Mouse (Mus musculus) MEL (cell line): ENCODE measurements around the gene Mapre1. TPM values are rescaled to one million over a fixed set of nuclear protein-coding genes. Genes with fewer than 3 reads are reported as not detected.
A peak's percentile ranks its signal among the peaks of the same experiment; 100 is the strongest.

ENCODE experiments used
- DNase-seq: peaks from one replicate; pipeline ENCODE4 v3.0.0; 2011; ENCODE audit warnings: low read depth, low spot score
- H3K27ac ChIP-seq: 2 replicates; pipeline ENCODE4 v1.5.1; 2012; ENCODE audit warnings: low read depth, mild to moderate bottlenecking, control low read depth, low read length, moderate library complexity; ENCODE audit not compliant: control insufficient read depth
- H3K27me3 ChIP-seq, 2 experiments: fragments of 150-350 bp in 1 of 2; sonication (generic) in 1 of 2; 2 replicates each; pipeline ENCODE4 v1.6.1; 2012; ENCODE audit warnings: low read length in 2 of 2, mild to moderate bottlenecking in 2 of 2, improper control_type of control experiment in 1 of 2, moderate library complexity in 1 of 2; ENCODE audit not compliant: insufficient read depth in 2 of 2, control insufficient read depth in 1 of 2
- H3K36me3 ChIP-seq, 2 experiments: 2 replicates each; pipeline ENCODE4 v1.6.1; 2012 to 2014; ENCODE audit warnings: low read length in 2 of 2, improper control_type of control experiment in 1 of 2, inconsistent platforms in 1 of 2, mild to moderate bottlenecking in 1 of 2; ENCODE audit not compliant: insufficient read depth in 2 of 2, control insufficient read depth in 1 of 2
- H3K4me1 ChIP-seq, 2 experiments: fragments of 150-350 bp in 1 of 2; sonication (generic) in 1 of 2; 2 replicates each; pipeline ENCODE4 v1.6.1; 2012; ENCODE audit warnings: low read length in 2 of 2, improper control_type of control experiment in 1 of 2, mild to moderate bottlenecking in 1 of 2; ENCODE audit not compliant: insufficient read depth in 2 of 2, control insufficient read depth in 1 of 2
- H3K4me3 ChIP-seq, 2 experiments: fragments of 150-350 bp in 1 of 2; sonication (generic) in 1 of 2; 2 replicates each; pipeline ENCODE4 v1.5.1; 2012; ENCODE audit warnings: low read depth in 2 of 2, low read length in 2 of 2, mild to moderate bottlenecking in 2 of 2, moderate library complexity in 2 of 2, control low read depth in 1 of 2, improper control_type of control experiment in 1 of 2; ENCODE audit not compliant: control insufficient read depth in 1 of 2, insufficient read depth in 1 of 2
- H3K79me2 ChIP-seq: 2 replicates; pipeline ENCODE4 v1.6.1; 2012; ENCODE audit warnings: mild to moderate bottlenecking, low read length, moderate library complexity; ENCODE audit not compliant: control insufficient read depth, poor library complexity, insufficient read depth
- H3K9ac ChIP-seq: 2 replicates; pipeline ENCODE4 v1.6.1; 2012; ENCODE audit warnings: low read depth, mild to moderate bottlenecking, control low read depth, low read length, moderate library complexity; ENCODE audit not compliant: control insufficient read depth, poor library complexity, severe bottlenecking
- H3K9me3 ChIP-seq: fragments of 150-350 bp; sonication (generic); replicated peaks from 2 replicates; pipeline ENCODE4 v1.6.1; 2012; ENCODE audit warnings: mild to moderate bottlenecking, low read length, improper control_type of control experiment, moderate library complexity; ENCODE audit not compliant: insufficient read depth
- BHLHE40 ChIP-seq: IDR thresholded peaks from 2 replicates; pipeline ENCODE4 v1.6.1; 2012; ENCODE audit warnings: low read depth, mild to moderate bottlenecking, inconsistent platforms, low read length, improper control_type of control experiment, borderline replicate concordance
- CHD1 ChIP-seq: IDR thresholded peaks from 2 replicates; pipeline ENCODE4 v1.6.1; 2012; ENCODE audit warnings: low read depth, mild to moderate bottlenecking, inconsistent platforms, low read length, improper control_type of control experiment
- CTCF ChIP-seq, 3 experiments: IDR thresholded peaks in 2 of 3; conservative IDR thresholded peaks in 1 of 3; 2 replicates each; pipeline ENCODE4 v1.5.1; 2011 to 2012; ENCODE audit warnings: low read length in 3 of 3, low read depth in 2 of 3, mild to moderate bottlenecking in 2 of 3, improper control_type of control experiment in 1 of 3, inconsistent platforms in 1 of 3, mixed read lengths in 1 of 3, moderate library complexity in 1 of 3; ENCODE audit not compliant: control insufficient read depth in 1 of 3, insufficient read depth in 1 of 3, poor library complexity in 1 of 3, severe bottlenecking in 1 of 3
- E2F4 ChIP-seq: IDR thresholded peaks from 2 replicates; pipeline ENCODE4 v1.6.1; 2011; ENCODE audit warnings: low read depth, low read length, improper control_type of control experiment, borderline replicate concordance
- ELF1 ChIP-seq: IDR thresholded peaks from 2 replicates; pipeline ENCODE4 v1.6.1; 2014; ENCODE audit warnings: low read depth, mild to moderate bottlenecking, inconsistent platforms, low read length, improper control_type of control experiment, moderate library complexity
- EP300 ChIP-seq, 2 experiments: IDR thresholded peaks; 2 replicates each; pipeline ENCODE4 v1.6.1; 2011; ENCODE audit warnings: improper control_type of control experiment in 2 of 2, low read length in 2 of 2, low read depth in 1 of 2, mild to moderate bottlenecking in 1 of 2
- ETS1 ChIP-seq: IDR thresholded peaks from 2 replicates; pipeline ENCODE4 v1.6.1; 2012; ENCODE audit warnings: low read depth, mild to moderate bottlenecking, inconsistent platforms, low read length, improper control_type of control experiment, moderate library complexity
- GABPA ChIP-seq: IDR thresholded peaks from 2 replicates; pipeline ENCODE4 v1.6.1; 2012; ENCODE audit warnings: low read depth, mild to moderate bottlenecking, inconsistent platforms, low read length, improper control_type of control experiment, moderate library complexity
- GATA1 ChIP-seq: IDR thresholded peaks from 2 replicates; pipeline ENCODE4 v1.6.1; 2011; ENCODE audit warnings: low read depth, low read length, improper control_type of control experiment
- HCFC1 ChIP-seq: IDR thresholded peaks from 2 replicates; pipeline ENCODE4 v1.6.1; 2012; ENCODE audit warnings: low read depth, mild to moderate bottlenecking, inconsistent platforms, low read length, improper control_type of control experiment, moderate library complexity
- JUND ChIP-seq: IDR thresholded peaks from 2 replicates; pipeline ENCODE4 v1.6.1; 2011; ENCODE audit warnings: low read depth, mild to moderate bottlenecking, improper control_type of control experiment, low read length
- MAFK ChIP-seq: IDR thresholded peaks from 2 replicates; pipeline ENCODE4 v1.6.1; 2011; ENCODE audit warnings: low read depth, mild to moderate bottlenecking, low read length, improper control_type of control experiment, borderline replicate concordance
- MAX ChIP-seq: IDR thresholded peaks from 2 replicates; pipeline ENCODE4 v1.6.1; 2011; ENCODE audit warnings: low read length, improper control_type of control experiment
- MAZ ChIP-seq: IDR thresholded peaks from 2 replicates; pipeline ENCODE4 v1.6.1; 2012; ENCODE audit warnings: low read depth, mild to moderate bottlenecking, inconsistent platforms, low read length, improper control_type of control experiment
- MEF2A ChIP-seq: IDR thresholded peaks from 2 replicates; pipeline ENCODE4 v1.6.1; 2014; ENCODE audit warnings: low read depth, mild to moderate bottlenecking, inconsistent platforms, low read length, improper control_type of control experiment; ENCODE audit not compliant: poor library complexity, insufficient replicate concordance, severe bottlenecking; ENCODE audit errors: extremely low read depth
- MXI1 ChIP-seq: IDR thresholded peaks from 2 replicates; pipeline ENCODE4 v1.6.1; 2011; ENCODE audit warnings: mild to moderate bottlenecking, low read depth, low read length, improper control_type of control experiment
- MYB ChIP-seq: IDR thresholded peaks from 2 replicates; pipeline ENCODE4 v1.6.1; 2011; ENCODE audit warnings: mild to moderate bottlenecking, low read depth, low read length, improper control_type of control experiment
- MYC ChIP-seq: IDR thresholded peaks from 2 replicates; pipeline ENCODE4 v1.6.1; 2011; ENCODE audit warnings: low read depth, mild to moderate bottlenecking, low read length, improper control_type of control experiment, moderate library complexity
- NELFE ChIP-seq: IDR thresholded peaks from 2 replicates; pipeline ENCODE4 v1.6.1; 2011; ENCODE audit warnings: low read depth, low read length, improper control_type of control experiment
- NRF1 ChIP-seq: IDR thresholded peaks from 2 replicates; pipeline ENCODE4 v1.6.1; 2014; ENCODE audit warnings: low read depth, mild to moderate bottlenecking, inconsistent platforms, low read length, improper control_type of control experiment, moderate library complexity; ENCODE audit not compliant: poor library complexity, insufficient read depth, severe bottlenecking
- POLR2A ChIP-seq, 2 experiments: IDR thresholded peaks; 2 replicates each; pipeline ENCODE4 v1.6.1; 2011 to 2012; ENCODE audit warnings: low read length in 2 of 2, mild to moderate bottlenecking in 2 of 2, control low read depth in 1 of 2, improper control_type of control experiment in 1 of 2, low read depth in 1 of 2, moderate library complexity in 1 of 2; ENCODE audit not compliant: control insufficient read depth in 1 of 2, insufficient read depth in 1 of 2, poor library complexity in 1 of 2
- POLR2AphosphoS2 ChIP-seq: IDR thresholded peaks from 2 replicates; pipeline ENCODE4 v1.6.1; 2011; ENCODE audit warnings: low read length, improper control_type of control experiment
- RAD21 ChIP-seq: IDR thresholded peaks from 2 replicates; pipeline ENCODE4 v1.6.1; 2011; ENCODE audit warnings: mild to moderate bottlenecking, low read depth, low read length, improper control_type of control experiment
- RCOR1 ChIP-seq: IDR thresholded peaks from 2 replicates; pipeline ENCODE4 v1.6.1; 2012; ENCODE audit warnings: low read depth, mild to moderate bottlenecking, inconsistent platforms, low read length, improper control_type of control experiment
- SIN3A ChIP-seq: IDR thresholded peaks from 2 replicates; pipeline ENCODE4 v1.6.1; 2012; ENCODE audit warnings: low read length, improper control_type of control experiment, inconsistent platforms
- TAL1 ChIP-seq: IDR thresholded peaks from 2 replicates; pipeline ENCODE4 v1.6.1; 2012; ENCODE audit warnings: mild to moderate bottlenecking, inconsistent platforms, low read length, moderate library complexity, mixed read lengths
- TBP ChIP-seq: IDR thresholded peaks from 2 replicates; pipeline ENCODE4 v1.8.0; 2011; ENCODE audit warnings: low read depth, low read length, improper control_type of control experiment
- TCF12 ChIP-seq: IDR thresholded peaks from 2 replicates; pipeline ENCODE4 v1.6.1; 2014; ENCODE audit warnings: low read depth, mild to moderate bottlenecking, inconsistent platforms, low read length, improper control_type of control experiment, moderate library complexity
- UBTF ChIP-seq: IDR thresholded peaks from 2 replicates; pipeline ENCODE4 v1.6.1; 2012; ENCODE audit warnings: low read depth, mild to moderate bottlenecking, inconsistent platforms, low read length, improper control_type of control experiment, moderate library complexity, borderline replicate concordance; ENCODE audit not compliant: insufficient read depth
- USF1 ChIP-seq: IDR thresholded peaks from 2 replicates; pipeline ENCODE4 v1.6.1; 2014; ENCODE audit warnings: low read depth, mild to moderate bottlenecking, inconsistent platforms, low read length, improper control_type of control experiment, moderate library complexity
- USF2 ChIP-seq, 2 experiments: IDR thresholded peaks; 2 replicates each; pipeline ENCODE4 v1.6.1; 2011 to 2012; ENCODE audit warnings: improper control_type of control experiment in 2 of 2, low read length in 2 of 2, borderline replicate concordance in 1 of 2, inconsistent platforms in 1 of 2, low read depth in 1 of 2, mild to moderate bottlenecking in 1 of 2; ENCODE audit not compliant: insufficient read depth in 1 of 2
- ZKSCAN1 ChIP-seq: IDR thresholded peaks from 2 replicates; pipeline ENCODE4 v1.6.1; 2012; ENCODE audit warnings: low read depth, mild to moderate bottlenecking, inconsistent platforms, low read length, improper control_type of control experiment, moderate library complexity
- polyA plus RNA-seq, 2 experiments: library from polyadenylated mRNA; stranded (reverse) in 1 of 2; unstranded in 1 of 2; fragments of >175 nt in 1 of 2; fragments of >200 nt in 1 of 2; gene quantifications; 2 replicates each; pipeline versions ENCODE4 v1.2.1 to v1.2.4; 2012; ENCODE audit warnings: low replicate concordance in 2 of 2, low read depth in 1 of 2; ENCODE audit not compliant: insufficient read length in 2 of 2, insufficient read depth in 1 of 2, missing spikeins in 1 of 2
- total RNA-seq: library from RNA; depleted of rRNA; stranded (reverse); fragments of 300-350 nt; gene quantifications from 2 replicates; pipeline ENCODE4 v1.2.3, GENCODE M21; 2012

Gene Mapre1
- total and polyA plus RNA-seq, 3 experiments = 57.7 to 94.8 TPM; not detected in 1

DNA sequence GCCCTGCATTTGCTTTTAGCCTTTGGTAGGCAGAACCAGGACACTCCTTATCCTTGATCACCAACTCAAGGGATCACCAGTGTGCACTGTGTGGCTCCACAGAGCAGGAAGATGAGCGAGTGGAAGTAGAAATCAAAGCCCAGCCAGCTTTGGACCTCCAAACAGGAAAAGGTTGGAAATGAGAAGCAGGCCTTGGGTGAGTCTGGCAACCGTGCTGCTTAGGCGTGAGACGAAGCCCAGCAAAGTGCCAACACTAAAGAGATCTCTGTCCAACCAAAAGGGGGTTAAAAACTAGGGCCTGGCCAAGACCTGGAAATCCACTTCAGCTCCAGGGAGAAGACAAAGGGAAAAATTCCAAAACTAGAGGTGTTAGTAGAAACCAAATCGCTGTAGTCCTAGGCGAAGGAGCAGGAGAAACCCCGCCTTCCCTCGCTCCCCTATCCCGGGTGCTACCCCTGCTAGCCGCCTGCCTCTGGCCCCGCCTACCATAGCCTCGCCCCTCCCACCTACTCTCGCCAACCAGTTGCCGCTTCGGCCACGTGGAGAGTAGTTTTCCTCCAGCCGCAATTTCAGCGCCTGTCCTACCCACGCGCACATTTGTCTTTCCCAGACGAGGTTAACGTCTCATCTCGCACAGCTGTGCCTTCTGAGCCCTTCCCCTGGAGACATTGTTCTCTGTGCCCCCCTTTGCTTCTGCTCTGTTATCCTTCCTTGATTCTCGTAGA is 37.7 kb downstream of the Mapre1 start (continued):
- TF ChIP-seq GABPA (no peak), TAL1 (no peak), BHLHE40 (no peak)

DNA sequence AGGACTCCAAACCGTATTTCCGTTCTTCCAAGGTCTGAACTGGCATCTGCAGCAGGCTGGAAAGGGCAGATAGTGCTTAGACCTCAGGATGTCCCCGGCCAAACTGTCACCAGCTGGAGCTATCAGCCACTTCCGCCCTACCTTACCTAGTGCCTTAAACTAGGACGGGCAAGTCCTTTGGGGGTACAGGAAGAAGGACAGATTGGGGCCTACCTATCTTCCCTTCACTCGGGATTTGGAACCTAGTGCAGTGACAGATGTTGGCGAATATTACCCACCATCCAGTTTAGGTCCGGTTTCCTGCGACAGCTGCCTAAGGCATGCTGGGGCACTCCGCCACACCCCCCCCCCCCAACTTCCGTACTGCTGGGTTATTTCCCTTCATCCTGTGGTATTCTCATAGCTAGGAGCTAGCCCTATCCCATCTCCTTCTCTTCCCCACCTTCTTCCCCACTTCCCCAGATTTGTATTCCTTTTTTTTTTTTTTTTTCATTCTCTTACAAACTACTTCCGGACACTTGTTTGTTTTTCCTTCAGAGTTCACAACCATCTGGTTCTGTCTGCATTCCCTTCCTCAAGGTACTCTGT is 38.4 kb downstream of the Mapre1 start, which contains the start of gene Efcab8:
Gene Efcab8 (plus strand): TSS at position 538 of the 588 bp plus-strand sequence.
- no peaks in the 10 kb centered on the region for H3K9me3 ChIP-seq
- DNase-seq = peak; percentile 69
- H3K4me1 ChIP-seq = peaks cover 13 to 30% of the 10 kb centered on the region in 2 experiments
- H3K9ac ChIP-seq = peak within 1 kb of the TSS; percentile 79
- no peaks in the 10 kb centered on the region for H3K27me3 ChIP-seq
- peak within 1 kb of the TSS; percentile 68 for H3K27ac ChIP-seq
- H3K36me3 ChIP-seq = peaks cover 0 to 16% of the 10 kb centered on the region in 2 experiments; a peak in 2 of 4 replicates
- no peaks in the 10 kb centered on the region; the same call in 1 of the 2 replicates for H3K79me2 ChIP-seq
- H3K4me3 ChIP-seq = peak within 1 kb of the TSS; percentile 60 to 66
- TF ChIP-seq NELFE (no peak), ELF1 (no peak), HCFC1 (no peak), MEF2A (no peak), GATA1 (0 out of 2 replicates have a peak, but pooled peaks have one; percentile 5), MXI1 (no peak; the same call in 1 of the 2 replicates), GABPA (no peak), TBP (no peak), USF2 (IDR thresholded peaks at IDR 0.05; ENCODE audit: borderline replicate concordance in 1 of 2, insufficient read depth in 1 of 2, low read depth in 1 of 2, low read length in 2 of 2) (no peak), MAZ (0 out of 2 replicates have a peak, but pooled peaks have one; percentile 15), MAFK (no peak), MYC (no peak), USF1 (no peak), MYB (peak; percentile 35; the same call in 1 of the 2 replicates), POLR2A (IDR thresholded peaks at IDR 0.05; ENCODE audit: control insufficient read depth in 1 of 2, insufficient read depth in 1 of 2, low read depth in 1 of 2, low read length in 2 of 2, poor library complexity in 1 of 2) (no peak), CHD1 (no peak), MAX (no peak), UBTF (no peak), RCOR1 (no peak), NRF1 (no peak), SIN3A (0 out of 2 replicates have a peak, but pooled peaks have one; percentile 19), ZKSCAN1 (no peak), TAL1 (peak; percentile 38; the same call in 1 of the 2 replicates), JUND (no peak), CTCF (IDR thresholded peaks at IDR 0.05 in 2 of 3, conservative IDR thresholded peaks at IDR 0.05 in 1 of 3; ENCODE audit: control insufficient read depth in 1 of 3, insufficient read depth in 1 of 3, low read depth in 2 of 3, low read length in 3 of 3, poor library complexity in 1 of 3, severe bottlenecking in 1 of 3) (no peak), RAD21 (no peak), TCF12 (0 out of 2 replicates have a peak, but pooled peaks have one; percentile 42), BHLHE40 (no peak), EP300 (IDR thresholded peaks at IDR 0.05; ENCODE audit: low read depth in 1 of 2, low read length in 2 of 2) (peak; percentile 44 to 52), ETS1 (no peak; the same call in 1 of the 2 replicates), POLR2AphosphoS2 (no peak), E2F4 (no peak)
